Mouse (Mus musculus) thymus, postnatal 10 days (tissue): ENCODE data around the gene Lrig3.

Source experiments
- DNase-seq, 2 experiments: peaks; one replicate each; pipeline ENCODE4 v3.0.0; 2021; ENCODE audit warnings: low spot score in 2 of 2

Gene Lrig3

GRCm38 (mm10) chr10:125965968-125966480 is at the start of gene Lrig3:
Gene Lrig3, plus strand, starts transcription at chr10:125966168.
- peak in 1 of 2 experiments; percentile 10 for DNase-seq

GRCm38 (mm10) chr10:125916781-125917180 is 49.2 kb upstream of the Lrig3 start:
- no peak for DNase-seq

GRCm38 (mm10) chr10:125917436-125917871 is 48.5 kb upstream of the Lrig3 start:
- no peak for DNase-seq

- no peak for DNase-seq
These were observed 47.0 kb upstream of the Lrig3 start for GRCm38 (mm10) chr10:125918994-125919393.

- no peak for DNase-seq
These were observed 44.1 kb upstream of the Lrig3 start for GRCm38 (mm10) chr10:125921654-125922446.

GRCm38 (mm10) chr10:125929961-125930360 is 36.0 kb upstream of the Lrig3 start:
- no peak for DNase-seq

- no peak for DNase-seq
These were observed 32.6 kb upstream of the Lrig3 start for GRCm38 (mm10) chr10:125933388-125933787.

- no peak for DNase-seq
These were observed 31.9 kb upstream of the Lrig3 start for GRCm38 (mm10) chr10:125934095-125934494.

- DNase-seq = no peak
These were observed 28.2 kb upstream of the Lrig3 start for GRCm38 (mm10) chr10:125937517-125938497.

GRCm38 (mm10) chr10:125938528-125939402 is 27.2 kb upstream of the Lrig3 start:
- DNase-seq = no peak

GRCm38 (mm10) chr10:125940316-125941059 is 25.5 kb upstream of the Lrig3 start:
- DNase-seq = no peak

- no peak for DNase-seq
These were observed 22.9 kb upstream of the Lrig3 start for GRCm38 (mm10) chr10:125943098-125943497.

GRCm38 (mm10) chr10:125944762-125945504 is 21.0 kb upstream of the Lrig3 start:
- no peak for DNase-seq

- DNase-seq = no peak
These were observed 17.0 kb upstream of the Lrig3 start for GRCm38 (mm10) chr10:125948842-125949474.

- no peak for DNase-seq
These were observed 14.3 kb upstream of the Lrig3 start for GRCm38 (mm10) chr10:125951633-125952032.

GRCm38 (mm10) chr10:125954343-125954742 is 11.6 kb upstream of the Lrig3 start:
- DNase-seq = no peak

GRCm38 (mm10) chr10:125954747-125955530 is 11.0 kb upstream of the Lrig3 start:
- no peak for DNase-seq

GRCm38 (mm10) chr10:125961411-125962107 is 4.4 kb upstream of the Lrig3 start:
- no peak for DNase-seq
